In genomic region chr5:37330449-37331132, GRCm38 (mm10) we compare ENCODE assay signal across 28 mouse cellular contexts. TPM values are rescaled to one million over a fixed set of nuclear protein-coding genes. Genes with fewer than 3 reads are reported as not detected.
A peak's percentile ranks its signal among the peaks of the same experiment; 100 is the strongest.
DNase-seq lines count a peak whose midpoint lies in the region; ATAC-seq and TF ChIP-seq lines count a peak whose summit lies in the region.
"Had no signal": no experiment of that assay in that cellular context is flagged by ENCODE, and none has a peak within 500 bp of the region (broad histone marks: within the 10 kb centered on the region; RNA-seq: fewer than 3 reads in every experiment).

No protein-coding gene starts in this region.

- H3K27me3 ChIP-seq in kidney, embryonic 15.5 days: no peaks in the 10 kb centered on the region
- no peaks in the 10 kb centered on the region for H3K27me3 ChIP-seq in ES-Bruce4 (ENCODE audit: control insufficient read depth, insufficient read depth, low read length, poor library complexity, severe bottlenecking)
- H3K27me3 ChIP-seq: forebrain, embryonic 13.5 days; hindbrain, embryonic 13.5 days had no signal

- ATAC-seq in kidney, embryonic 15.5 days (replicated peaks; ENCODE audit: low FRiP score): no peak; the same call in 1 of the 2 replicates
- ATAC-seq: activated CD4-positive, CD25-positive, alpha-beta regulatory T cell, adult 4 months; forebrain, embryonic 13.5 days; forebrain, embryonic 16.5 days; hindbrain, embryonic 16.5 days had no signal

- no peak for TF ChIP-seq CTCF in ES-Bruce4 (IDR thresholded peaks at IDR 0.05; ENCODE audit: low read depth, low read length)

- peak overlapping the region; percentile 73 for H3K27ac ChIP-seq in kidney, embryonic 15.5 days
- H3K27ac ChIP-seq in ES-Bruce4 (ENCODE audit: insufficient read depth, low read length): no peak overlapping the region
- H3K27ac ChIP-seq: forebrain, embryonic 10.5 days; forebrain, embryonic 13.5 days; heart, embryonic 15.5 days; hindbrain, embryonic 10.5 days; hindbrain, embryonic 13.5 days had no signal

- TF ChIP-seq POLR2A in ES-Bruce4 (IDR thresholded peaks at IDR 0.05; ENCODE audit: insufficient read depth, low read length): no peak

- peaks cover 49% of the 10 kb centered on the region for H3K36me3 ChIP-seq in kidney, embryonic 15.5 days
- H3K36me3 ChIP-seq in ES-Bruce4 (ENCODE audit: control insufficient read depth, insufficient read depth, low read length, poor library complexity, severe bottlenecking): no peaks in the 10 kb centered on the region
- H3K36me3 ChIP-seq: heart, embryonic 15.5 days had no signal

- H3K4me1 ChIP-seq in kidney, embryonic 15.5 days: peaks cover 13% of the 10 kb centered on the region
- peaks cover 8% of the 10 kb centered on the region for H3K4me1 ChIP-seq in ES-Bruce4 (ENCODE audit: control insufficient read depth, insufficient read depth, low read length)
- H3K4me1 ChIP-seq: heart, embryonic 15.5 days had no signal

- peak; percentile 76 for DNase-seq in kidney, adult 18-20 months
- DNase-seq in kidney, postnatal 4 days: no peak
- no peak for DNase-seq in kidney, adult 11 months
- peak; percentile 57 for DNase-seq in R1 (ENCODE audit: low read depth, low spot score)
- no peak for DNase-seq in heart, adult 11 months
- DNase-seq in MN1 (ENCODE audit: low spot score): no peak
- DNase-seq: adrenal gland, adult 8-10 months; adrenal gland, postnatal 25 days; cerebellum, adult 11-12 months; cerebellum, adult 8-10 months; cerebellum, postnatal 10 days; cerebellum, postnatal 36 days; embryo, embryonic 11 days; gastrocnemius, postnatal 10 days; gastrocnemius, postnatal 36 days; heart, postnatal 10 days; heart, postnatal 36 days had no signal

- no peak overlapping the region for H3K9ac ChIP-seq in kidney, embryonic 15.5 days
- no peak overlapping the region for H3K9ac ChIP-seq in ES-Bruce4 (ENCODE audit: low read depth, poor library complexity, severe bottlenecking)
- H3K9ac ChIP-seq: forebrain, embryonic 13.5 days; heart, embryonic 12.5 days; heart, embryonic 15.5 days; hindbrain, embryonic 13.5 days had no signal

- no peak overlapping the region for H3K4me3 ChIP-seq in kidney, embryonic 15.5 days (replicated peaks)
- H3K4me3 ChIP-seq in ES-Bruce4 (ENCODE audit: low read depth, low read length): no peak overlapping the region
- H3K4me3 ChIP-seq: forebrain, embryonic 10.5 days; forebrain, embryonic 13.5 days; heart, embryonic 12.5 days; heart, embryonic 15.5 days; hindbrain, embryonic 10.5 days; hindbrain, embryonic 13.5 days had no signal

- peak; percentile 82; the same call in 1 of the 2 replicates for TF ChIP-seq EP300 in ES-Bruce4 (IDR thresholded peaks at IDR 0.05; ENCODE audit: insufficient read depth, low read depth, low read length)

- no peak overlapping the region for H3K4me2 ChIP-seq in kidney, embryonic 15.5 days
- H3K4me2 ChIP-seq: forebrain, embryonic 13.5 days; heart, embryonic 12.5 days; heart, embryonic 15.5 days; hindbrain, embryonic 13.5 days had no signal

- H3K9me3 ChIP-seq in kidney, embryonic 15.5 days (replicated peaks): no peaks in the 10 kb centered on the region
- no peaks in the 10 kb centered on the region for H3K9me3 ChIP-seq in ES-Bruce4 (replicated peaks; ENCODE audit: control insufficient read depth, insufficient read depth, low read length, poor library complexity, severe bottlenecking)
- H3K9me3 ChIP-seq: forebrain, embryonic 10.5 days; forebrain, embryonic 13.5 days; heart, embryonic 15.5 days; hindbrain, embryonic 10.5 days; hindbrain, embryonic 13.5 days had no signal

- 79% methylated on average over 8 of the region's 8 CpGs for whole genome bisulfite sequencing in kidney, embryonic 15.5 days

RNA-seq across cellular contexts. Expression of gene Evc, which starts 6.1 kb away (rescaled TPM):
- 21.9 and 24.4 TPM in 2 replicates for polyA plus RNA-seq in kidney, embryonic 15.5 days (2015; fragmentation: Nextera tagmentation; extraction: Ambion mirVana)
- 9.1 and 13.2 TPM in 2 replicates for polyA plus RNA-seq in ES-Bruce4 (2011; ENCODE audit: insufficient read depth, insufficient read length, low read depth, missing spikeins)
- polyA plus RNA-seq: activated CD4-positive, CD25-positive, alpha-beta regulatory T cell, adult 4 months had no signal

RNA-seq across cellular contexts. Expression of gene Evc2, which starts 7.7 kb away (rescaled TPM):
- polyA plus RNA-seq in kidney, embryonic 15.5 days (2015; fragmentation: Nextera tagmentation; extraction: Ambion mirVana): 22.5 and 22.8 TPM in 2 replicates
- polyA plus RNA-seq in ES-Bruce4 (2011; ENCODE audit: insufficient read depth, insufficient read length, low read depth, missing spikeins): 12.7 and 15.8 TPM in 2 replicates
- polyA plus RNA-seq: activated CD4-positive, CD25-positive, alpha-beta regulatory T cell, adult 4 months had no signal

Comparison
In these comparisons a context has a peak if more than half of its experiments do, and no peak if none do; other contexts are left out.
1. DNase-seq: peak in kidney, adult 18-20 months (single experiment) and R1 (single experiment); none in kidney, postnatal 4 days (0 of 2), kidney, adult 11 months (single experiment), heart, adult 11 months (single experiment) and MN1 (single experiment).